Mouse (Mus musculus) embryonic facial prominence, embryonic 11.5 days (tissue): ENCODE results near the gene Gm10272. TPM values are rescaled to one million over a fixed set of nuclear protein-coding genes. Genes with fewer than 3 reads are reported as not detected.
"Not testable (repeated sequence)": the region's sequence is repeated elsewhere in the genome, so short reads cannot be mapped to it uniquely, and the experiment has no call there.

Experiments used
- ATAC-seq: fragments of 200-750 bp; cut with Nextera tagmentation; replicated peaks from 2 replicates; pipeline ENCODE4 v1.8.0; 2017; ENCODE audit warnings: low read depth; ENCODE audit not compliant: insufficient number of reproducible peaks, low FRiP score, low TSS enrichment
- DNase-seq: peaks from one replicate; pipeline ENCODE4 v3.0.0-alpha.2; 2015; ENCODE audit warnings: low spot score
- H3K27ac ChIP-seq: fragments of 300-500 bp; sonication (generic); replicated peaks from 2 replicates; pipeline ENCODE4 v1.5.1; 2014; ENCODE audit warnings: mild to moderate bottlenecking, low read depth, low read length, control low read depth
- H3K27me3 ChIP-seq: fragments of 300-500 bp; sonication (generic); 2 replicates; pipeline ENCODE4 v1.6.1; 2014; ENCODE audit warnings: mild to moderate bottlenecking, low read length, moderate library complexity, mixed read lengths; ENCODE audit not compliant: control insufficient read depth, insufficient read depth
- H3K36me3 ChIP-seq: fragments of 300-500 bp; sonication (generic); replicated peaks from 2 replicates; pipeline ENCODE4 v1.6.1; 2014; ENCODE audit warnings: low read depth, mild to moderate bottlenecking, low read length, moderate library complexity, mixed read lengths; ENCODE audit not compliant: control insufficient read depth, insufficient read depth
- H3K4me1 ChIP-seq: fragments of 300-500 bp; sonication (generic); 2 replicates; pipeline ENCODE4 v1.6.1; 2014; ENCODE audit warnings: low read length, mixed read lengths; ENCODE audit not compliant: control insufficient read depth, insufficient read depth
- H3K4me2 ChIP-seq: fragments of 300-500 bp; sonication (generic); 2 replicates; pipeline ENCODE4 v1.6.1; 2014; ENCODE audit warnings: low read depth, mild to moderate bottlenecking, control low read depth, low read length, moderate library complexity
- H3K4me3 ChIP-seq: fragments of 300-500 bp; sonication (generic); 2 replicates; pipeline ENCODE4 v1.5.1; 2014; ENCODE audit warnings: low read depth, low read length, control low read depth
- H3K9ac ChIP-seq: fragments of 300-500 bp; sonication (generic); replicated peaks from 2 replicates; pipeline ENCODE4 v1.6.1; 2014; ENCODE audit warnings: mild to moderate bottlenecking, control low read depth, low read length
- H3K9me3 ChIP-seq: fragments of 300-500 bp; sonication (generic); replicated peaks from 2 replicates; pipeline ENCODE4 v1.6.1; 2016; ENCODE audit warnings: mild to moderate bottlenecking, low read length, inconsistent platforms, mixed read lengths; ENCODE audit not compliant: control insufficient read depth
- WGBS: fragments of 180-500 bp; shearing (Covaris S2); extraction: QIAGEN DNeasy Blood & Tissue Kit; methylation state at CpG from one replicate; pipeline ENCODE4 v1.1.7; 2014; 5-methylcytosine and 5-hydroxymethylcytosine counted together
- polyA plus RNA-seq: library from polyadenylated mRNA; unstranded; fragments of >200 nt; fragmentation: Nextera tagmentation; extraction: Ambion mirVana; gene quantifications from 2 replicates; pipeline ENCODE4 v1.2.1, GENCODE M21; 2014

Gm10272 gene
- polyA plus RNA-seq, 1 experiment from 2014 or later = not detected

- ATAC-seq = no peak
- Histone ChIP-seq H3K9me3 (no peaks in the 10 kb centered on the region), H3K4me1 (no peaks in the 10 kb centered on the region), H3K4me3 (no peak overlapping the region), H3K36me3 (no peaks in the 10 kb centered on the region), H3K4me2 (no peak overlapping the region), H3K9ac (no peak overlapping the region), H3K27ac (no peak overlapping the region), H3K27me3 (no peaks in the 10 kb centered on the region)
- 100% methylated on average over 1 of the region's 1 CpGs for WGBS
- no peak for DNase-seq
Observed at GRCm38 (mm10) chr10:77735928-77736327, 29.5 kb downstream of the Gm10272 start.

- Histone ChIP-seq H3K27ac (no peak overlapping the region), H3K9me3 (no peaks in the 10 kb centered on the region), H3K9ac (no peak overlapping the region), H3K36me3 (no peaks in the 10 kb centered on the region), H3K4me1 (no peaks in the 10 kb centered on the region), H3K27me3 (no peaks in the 10 kb centered on the region), H3K4me2 (no peak overlapping the region), H3K4me3 (no peak overlapping the region)
- no peak for ATAC-seq
- WGBS = 86% methylated on average over 4 of the region's 4 CpGs
- no peak for DNase-seq
Observed at GRCm38 (mm10) chr10:77738929-77739328, 32.5 kb downstream of the Gm10272 start.

- not testable (repeated sequence) for H3K27me3 ChIP-seq, H3K4me3 ChIP-seq, DNase-seq, H3K9ac ChIP-seq, H3K9me3 ChIP-seq, H3K4me2 ChIP-seq, ATAC-seq, H3K36me3 ChIP-seq, H3K4me1 ChIP-seq, H3K27ac ChIP-seq
- 52% methylated on average over 4 of the region's 5 CpGs for WGBS
Observed at GRCm38 (mm10) chr10:77741924-77742688, 35.7 kb downstream of the Gm10272 start, which contains the start of gene Gm18596. Gene Gm18596 (minus strand): TSS chr10:77742638.

- not testable (repeated sequence) for H3K27me3 ChIP-seq, H3K9ac ChIP-seq, H3K27ac ChIP-seq, H3K4me2 ChIP-seq, H3K4me3 ChIP-seq, H3K4me1 ChIP-seq, ATAC-seq, H3K9me3 ChIP-seq, DNase-seq, H3K36me3 ChIP-seq
- 82% methylated on average over 1 of the region's 1 CpGs for WGBS
Observed at GRCm38 (mm10) chr10:77750686-77751085, 44.3 kb downstream of the Gm10272 start.

GRCm38 (mm10) chr10:77751254-77751653 lies 44.8 kb downstream of the Gm10272 start, which contains the start of gene Gm9736:
Gene Gm9736 (minus strand): TSS chr10:77751354.
- H3K36me3 ChIP-seq, H3K27ac ChIP-seq, DNase-seq, H3K9me3 ChIP-seq, ATAC-seq, H3K4me2 ChIP-seq, H3K4me3 ChIP-seq, H3K9ac ChIP-seq, H3K27me3 ChIP-seq, H3K4me1 ChIP-seq: not testable (repeated sequence)
- 67% methylated on average over 1 of the region's 1 CpGs for WGBS

- H3K4me1 ChIP-seq, H3K27me3 ChIP-seq, H3K4me3 ChIP-seq, H3K9ac ChIP-seq, DNase-seq, H3K36me3 ChIP-seq, H3K27ac ChIP-seq, H3K4me2 ChIP-seq, H3K9me3 ChIP-seq, ATAC-seq: not testable (repeated sequence)
- 67% methylated on average over 3 of the region's 3 CpGs for WGBS
Observed at GRCm38 (mm10) chr10:77752312-77752711, 45.9 kb downstream of the Gm10272 start.

- H3K4me3 ChIP-seq = no peak overlapping the region
- no peak for ATAC-seq
- no peaks in the 10 kb centered on the region; the same call in 1 of the 2 replicates for H3K4me1 ChIP-seq
- no peaks in the 10 kb centered on the region for H3K27me3 ChIP-seq
- DNase-seq = no peak
- no peak overlapping the region for H3K4me2 ChIP-seq
- H3K27ac ChIP-seq = no peak overlapping the region
- H3K9ac ChIP-seq = no peak overlapping the region
- H3K36me3 ChIP-seq = no peaks in the 10 kb centered on the region
- no peaks in the 10 kb centered on the region for H3K9me3 ChIP-seq
Observed at GRCm38 (mm10) chr10:77753448-77753847, 47.0 kb downstream of the Gm10272 start.
